Mouse (Mus musculus): ENCODE data around the gene Rplp1. TPM values are rescaled to one million over a fixed set of nuclear protein-coding genes. Genes with fewer than 3 reads are reported as not detected.
A peak's percentile ranks its signal among the peaks of the same experiment; 100 is the strongest.

Rplp1 gene
- polyA plus RNA-seq, 1 experiment = 3,562 TPM

DNA sequence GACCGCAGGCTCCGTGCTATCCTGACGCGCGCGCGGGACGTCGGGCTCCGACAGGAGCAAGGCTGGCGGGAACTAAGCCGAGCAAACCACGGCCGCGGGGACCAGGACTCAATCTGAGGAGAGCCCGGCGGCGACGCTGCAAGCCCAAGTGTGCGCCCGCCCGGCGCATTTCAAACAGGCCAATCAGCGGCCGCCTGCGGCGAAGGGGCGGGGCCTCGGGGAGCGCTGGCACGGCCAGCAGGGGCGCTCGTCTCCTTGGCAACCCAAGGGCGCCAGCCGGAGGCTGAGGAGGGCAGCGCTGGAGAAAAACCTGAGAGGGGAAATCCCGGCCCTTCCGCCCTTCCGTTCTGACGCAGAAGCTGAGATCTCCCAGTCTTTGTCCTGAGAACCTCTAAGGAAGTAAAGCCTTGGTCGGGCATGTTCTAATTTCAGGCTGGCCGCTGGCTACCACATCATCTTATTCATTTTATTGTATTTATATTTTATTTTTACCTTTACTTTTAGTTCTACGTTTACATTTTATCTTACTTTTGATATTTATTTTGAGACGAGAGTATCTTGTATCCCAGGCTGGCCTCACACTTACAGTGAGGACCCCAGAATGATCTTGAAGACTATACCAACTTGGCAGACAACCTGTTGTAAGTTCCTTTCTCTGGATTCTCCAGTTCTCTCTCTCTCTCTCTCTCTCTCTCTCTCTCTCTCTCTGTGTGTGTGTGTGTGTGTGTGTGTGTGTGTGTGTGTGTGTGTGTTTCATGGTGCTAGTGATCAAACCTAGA lies 32.5 kb upstream of the Rplp1 start, which contains the start of gene Kif23:
Gene Kif23 (minus strand): TSS at position 152 of the 779 bp plus-strand sequence.
- H3K4me3 ChIP-seq (replicated peaks) = peak within 1 kb of the TSS; percentile 100
- no peak for TF ChIP-seq GATA1 (IDR thresholded peaks at IDR 0.05; ENCODE audit: low read length)
- peaks cover 34% of the 10 kb centered on the region for H3K36me3 ChIP-seq (ENCODE audit: control insufficient read depth)

DNA sequence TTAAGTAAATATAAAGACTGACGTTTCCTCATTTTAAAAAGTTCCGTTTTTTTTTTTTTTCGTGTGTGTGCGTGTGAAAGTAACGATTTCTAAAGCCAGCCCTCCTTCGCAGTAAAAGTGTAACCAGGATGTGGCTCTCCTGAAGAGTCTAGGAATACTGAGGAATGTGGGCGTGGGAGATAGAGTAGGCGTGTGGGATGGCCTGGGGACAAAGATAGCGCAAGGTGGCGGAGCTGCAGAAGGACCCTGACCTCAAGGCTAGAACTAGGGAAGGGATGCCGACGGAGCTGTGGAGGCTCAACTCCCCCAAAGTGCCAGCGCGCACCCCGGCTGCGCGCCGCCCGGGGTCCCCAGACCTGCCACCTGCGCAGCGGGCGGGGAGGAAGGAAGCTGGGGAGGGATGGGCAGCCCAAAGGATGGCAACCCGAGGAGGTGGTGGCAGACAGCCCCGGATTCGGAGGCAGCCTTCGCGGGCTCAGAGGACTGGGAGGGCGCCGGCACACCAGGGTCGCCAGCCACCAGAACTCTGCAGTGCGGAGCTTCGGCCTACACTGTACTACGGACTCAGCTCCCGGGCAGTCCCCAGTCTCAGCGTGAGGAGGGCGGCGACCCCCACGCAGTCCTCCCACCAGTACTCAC lies 31.8 kb upstream of the Rplp1 start:
- Histone ChIP-seq H3K4me1 (ENCODE audit: control insufficient read depth) (peaks cover 52% of the 10 kb centered on the region), H3K36me3 (ENCODE audit: control insufficient read depth) (peaks cover 41% of the 10 kb centered on the region), H3K27me3 (ENCODE audit: control insufficient read depth) (0 out of 2 replicates have a peak, but pooled peaks cover 3% of the 10 kb centered on the region), H3K9me3 (ENCODE audit: control insufficient read depth, low read length) (no peaks in the 10 kb centered on the region), H3K4me3 (replicated peaks) (peak overlapping the region; percentile 100)
- TF ChIP-seq TAL1 (IDR thresholded peaks at IDR 0.05; ENCODE audit: low read length) = peak; percentile 55; the same call in 2 of the 3 replicates
- peak; percentile 18; the same call in 1 of the 2 replicates for TF ChIP-seq GATA1 (IDR thresholded peaks at IDR 0.05; ENCODE audit: low read length)

More for the DNA sequence above, 32.5 kb upstream of the Rplp1 start, which contains the start of gene Kif23:
- peaks cover 46% of the 10 kb centered on the region for H3K4me1 ChIP-seq (ENCODE audit: control insufficient read depth)
- 0 out of 2 replicates have a peak, but pooled peaks cover 3% of the 10 kb centered on the region for H3K27me3 ChIP-seq (ENCODE audit: control insufficient read depth)
- no peaks in the 10 kb centered on the region for H3K9me3 ChIP-seq (ENCODE audit: control insufficient read depth, low read length)

DNA sequence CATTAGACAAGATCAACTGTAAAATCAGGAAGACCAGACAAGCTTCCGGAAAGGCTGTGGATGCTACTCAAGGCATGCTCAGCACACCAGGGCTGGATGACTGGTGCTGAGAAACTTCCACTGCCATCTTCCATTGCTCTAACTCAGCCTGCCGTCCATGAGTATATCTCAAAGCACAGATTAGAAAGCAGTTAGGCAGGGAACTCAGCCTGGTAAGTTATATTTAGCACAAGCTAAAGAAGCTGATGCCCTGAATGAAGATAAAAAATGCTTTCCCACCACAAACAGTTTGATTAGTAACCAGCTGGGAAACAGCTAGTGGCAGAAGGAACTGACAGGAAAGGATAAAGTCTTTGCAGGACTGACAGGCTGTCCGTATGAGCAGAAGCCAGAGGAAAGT lies 26.7 kb upstream of the Rplp1 start:
- no peak overlapping the region for H3K4me3 ChIP-seq (replicated peaks)
- no peaks in the 10 kb centered on the region for H3K27me3 ChIP-seq (ENCODE audit: control insufficient read depth)
- peaks cover 40% of the 10 kb centered on the region for H3K4me1 ChIP-seq (ENCODE audit: control insufficient read depth)
- no peaks in the 10 kb centered on the region for H3K9me3 ChIP-seq (ENCODE audit: control insufficient read depth, low read length)
- peaks cover 92% of the 10 kb centered on the region for H3K36me3 ChIP-seq (ENCODE audit: control insufficient read depth)
- no peak for TF ChIP-seq TAL1 (IDR thresholded peaks at IDR 0.05; ENCODE audit: low read length)
- no peak for TF ChIP-seq GATA1 (IDR thresholded peaks at IDR 0.05; ENCODE audit: low read length)

DNA sequence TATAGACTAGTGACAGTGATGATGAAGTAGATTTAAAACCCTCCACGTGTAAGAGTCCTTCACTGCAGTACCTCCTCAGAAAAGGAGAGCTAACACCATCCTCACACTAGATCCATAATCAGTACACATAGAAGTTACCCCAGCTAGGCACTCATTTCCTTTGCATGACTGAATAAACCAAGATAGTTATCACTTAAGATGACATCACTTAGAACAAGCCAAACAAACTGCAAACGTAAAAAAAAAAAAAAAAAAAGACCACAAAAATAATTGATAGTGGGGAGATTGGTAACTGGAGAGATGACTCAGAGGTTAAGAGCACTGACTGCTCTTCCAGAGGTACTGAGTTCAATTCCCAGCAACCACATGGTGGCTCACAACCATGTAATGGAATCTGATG lies 19.0 kb upstream of the Rplp1 start:
- peaks cover 100% of the 10 kb centered on the region for H3K36me3 ChIP-seq (ENCODE audit: control insufficient read depth)

DNA sequence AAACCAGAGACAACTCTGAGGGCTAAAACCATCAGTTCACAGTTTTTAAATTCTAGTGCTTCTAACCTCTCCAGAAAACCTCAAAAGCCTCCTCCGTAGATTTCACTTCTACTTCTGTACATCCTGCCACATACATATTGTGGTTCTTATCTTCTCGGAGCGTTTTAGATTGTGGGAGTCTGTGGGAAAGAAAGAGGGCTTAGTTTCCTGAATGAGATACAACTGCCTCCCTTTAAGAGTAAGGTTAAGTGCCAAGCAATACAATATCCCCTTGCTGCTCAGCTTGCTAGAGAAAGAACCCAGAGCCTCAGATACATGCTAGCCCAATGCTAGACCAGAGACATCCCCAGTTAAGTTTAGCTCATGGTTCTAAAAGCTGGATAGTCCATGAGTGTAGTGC lies 17.7 kb upstream of the Rplp1 start:
- H3K9me3 ChIP-seq (ENCODE audit: control insufficient read depth, low read length) = no peaks in the 10 kb centered on the region
- H3K27me3 ChIP-seq (ENCODE audit: control insufficient read depth) = no peaks in the 10 kb centered on the region
- H3K4me1 ChIP-seq (ENCODE audit: control insufficient read depth) = no peaks in the 10 kb centered on the region
- TF ChIP-seq GATA1 (IDR thresholded peaks at IDR 0.05; ENCODE audit: low read length) (no peak), TAL1 (IDR thresholded peaks at IDR 0.05; ENCODE audit: low read length) (no peak)
- peaks cover 100% of the 10 kb centered on the region for H3K36me3 ChIP-seq (ENCODE audit: control insufficient read depth)
- no peak overlapping the region for H3K4me3 ChIP-seq (replicated peaks)

More for the DNA sequence above, 19.0 kb upstream of the Rplp1 start:
- H3K9me3 ChIP-seq (ENCODE audit: control insufficient read depth, low read length) = no peaks in the 10 kb centered on the region
- no peak overlapping the region for H3K4me3 ChIP-seq (replicated peaks)
- no peaks in the 10 kb centered on the region for H3K27me3 ChIP-seq (ENCODE audit: control insufficient read depth)
- no peaks in the 10 kb centered on the region for H3K4me1 ChIP-seq (ENCODE audit: control insufficient read depth)
- TF ChIP-seq GATA1 (IDR thresholded peaks at IDR 0.05; ENCODE audit: low read length) = no peak
- TF ChIP-seq TAL1 (IDR thresholded peaks at IDR 0.05; ENCODE audit: low read length) = no peak

DNA sequence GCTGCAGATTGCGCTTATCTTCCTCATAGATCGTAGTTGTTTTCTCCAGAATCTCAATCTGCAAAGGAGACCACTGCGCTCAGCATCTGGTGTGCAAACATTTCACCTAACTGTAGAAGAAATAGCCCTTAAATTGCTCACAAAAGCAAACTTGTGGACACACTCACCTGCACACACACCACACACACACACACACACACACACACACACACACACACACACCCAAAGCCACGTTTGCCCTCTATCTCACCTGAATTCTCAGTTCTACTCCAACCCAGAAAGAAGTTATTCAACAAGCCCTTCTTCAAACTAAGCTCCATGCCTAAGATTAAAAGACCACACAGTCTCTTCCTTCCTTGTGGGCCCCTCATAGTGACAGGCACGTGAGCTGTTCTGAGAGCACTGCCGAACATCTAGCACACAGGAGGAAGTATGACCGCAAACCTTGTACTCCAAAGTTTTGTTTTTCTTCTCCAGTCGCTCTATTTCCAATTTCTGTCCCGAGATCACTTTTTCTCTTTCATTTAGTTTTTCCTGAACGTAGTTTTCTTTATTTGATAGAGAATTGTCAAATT lies 10.8 kb upstream of the Rplp1 start:
- peaks cover 17% of the 10 kb centered on the region for H3K4me1 ChIP-seq (ENCODE audit: control insufficient read depth)
- H3K27me3 ChIP-seq (ENCODE audit: control insufficient read depth) = no peaks in the 10 kb centered on the region
- H3K4me3 ChIP-seq (replicated peaks) = no peak overlapping the region
- no peaks in the 10 kb centered on the region for H3K9me3 ChIP-seq (ENCODE audit: control insufficient read depth, low read length)
- TF ChIP-seq GATA1 (IDR thresholded peaks at IDR 0.05; ENCODE audit: low read length) = no peak
- no peak for TF ChIP-seq TAL1 (IDR thresholded peaks at IDR 0.05; ENCODE audit: low read length)
- H3K36me3 ChIP-seq (ENCODE audit: control insufficient read depth) = peaks cover 100% of the 10 kb centered on the region

DNA sequence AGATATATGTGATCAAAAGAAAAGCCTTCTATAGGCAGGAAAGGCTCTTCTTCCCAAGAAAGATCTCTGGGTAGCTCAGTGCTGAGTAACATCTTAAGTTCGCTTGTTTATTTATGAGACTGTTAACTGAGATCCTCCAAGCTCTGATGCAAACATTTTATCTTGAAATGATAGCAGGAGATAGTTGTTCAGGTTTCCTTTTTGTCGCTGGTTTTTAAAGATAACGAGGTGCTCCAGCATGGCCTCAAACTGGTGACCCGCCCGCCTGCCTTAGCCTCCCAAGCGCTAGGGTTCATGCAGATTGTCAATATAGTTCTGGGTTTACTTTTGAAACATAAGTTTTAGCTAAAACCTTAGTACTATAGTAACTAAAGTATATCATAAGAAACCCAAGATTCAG lies 6.0 kb upstream of the Rplp1 start:
- TF ChIP-seq TAL1 (IDR thresholded peaks at IDR 0.05; ENCODE audit: low read length) (no peak), GATA1 (IDR thresholded peaks at IDR 0.05; ENCODE audit: low read length) (no peak)
- Histone ChIP-seq H3K36me3 (ENCODE audit: control insufficient read depth) (peaks cover 97% of the 10 kb centered on the region), H3K27me3 (ENCODE audit: control insufficient read depth) (no peaks in the 10 kb centered on the region), H3K4me3 (replicated peaks) (no peak overlapping the region), H3K9me3 (ENCODE audit: control insufficient read depth, low read length) (no peaks in the 10 kb centered on the region), H3K4me1 (ENCODE audit: control insufficient read depth) (peaks cover 37% of the 10 kb centered on the region)

DNA sequence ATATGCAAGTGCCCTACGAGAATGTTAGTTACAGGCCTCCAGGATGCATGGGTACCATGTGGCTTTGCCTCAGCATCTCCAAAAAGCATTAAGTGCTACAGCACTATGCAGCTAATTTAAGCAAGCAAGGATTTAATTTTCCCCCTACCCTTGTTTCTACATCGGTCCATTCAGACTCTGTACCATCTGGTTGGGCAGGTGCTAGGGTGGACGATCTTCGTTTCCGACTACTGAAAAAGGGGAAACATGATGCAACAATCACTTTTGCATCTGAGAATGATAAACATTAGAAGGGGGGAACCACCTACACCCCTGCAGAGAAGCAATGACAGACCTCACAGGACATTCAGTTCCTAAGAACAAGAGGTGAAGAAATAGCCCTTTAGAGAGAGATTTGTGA lies 5.1 kb upstream of the Rplp1 start:
- Histone ChIP-seq H3K4me3 (replicated peaks) (no peak overlapping the region), H3K4me1 (ENCODE audit: control insufficient read depth) (peaks cover 45% of the 10 kb centered on the region), H3K27me3 (ENCODE audit: control insufficient read depth) (no peaks in the 10 kb centered on the region), H3K36me3 (ENCODE audit: control insufficient read depth) (peaks cover 88% of the 10 kb centered on the region), H3K9me3 (ENCODE audit: control insufficient read depth, low read length) (no peaks in the 10 kb centered on the region)
- TF ChIP-seq GATA1 (IDR thresholded peaks at IDR 0.05; ENCODE audit: low read length) = no peak
- no peak for TF ChIP-seq TAL1 (IDR thresholded peaks at IDR 0.05; ENCODE audit: low read length)

DNA sequence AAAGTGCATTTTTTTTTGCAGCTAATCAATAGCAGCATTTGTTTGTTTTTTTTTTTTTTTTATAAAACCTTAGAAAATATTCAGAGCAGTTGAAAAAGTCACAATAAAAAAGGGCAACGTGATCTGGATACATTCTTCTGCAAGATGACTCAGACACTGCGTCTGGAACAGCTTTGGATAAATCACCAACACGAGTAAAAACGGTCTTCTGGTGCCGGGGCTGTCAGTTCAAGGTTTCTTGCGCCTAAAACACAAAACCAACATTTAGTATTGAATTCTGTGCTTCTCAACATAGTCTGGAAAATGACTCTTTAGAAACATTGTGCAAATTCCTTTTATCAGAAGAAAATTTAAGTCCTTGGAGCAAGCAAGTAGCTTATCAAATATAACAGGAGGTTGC lies 3.1 kb upstream of the Rplp1 start:
- Histone ChIP-seq H3K27me3 (ENCODE audit: control insufficient read depth) (no peaks in the 10 kb centered on the region), H3K36me3 (ENCODE audit: control insufficient read depth) (peaks cover 82% of the 10 kb centered on the region), H3K4me1 (ENCODE audit: control insufficient read depth) (peaks cover 63% of the 10 kb centered on the region), H3K9me3 (ENCODE audit: control insufficient read depth, low read length) (no peaks in the 10 kb centered on the region), H3K4me3 (replicated peaks) (no peak overlapping the region)
- TF ChIP-seq GATA1 (IDR thresholded peaks at IDR 0.05; ENCODE audit: low read length) = no peak
